Mouse (Mus musculus) adrenal gland, adult (tissue): ENCODE measurements around the gene Cand1.

Experiments
- DNase-seq, 2 experiments: peaks; one replicate each; pipeline ENCODE4 v3.0.0; 2022 to 2023; ENCODE audit warnings: low spot score in 1 of 2; ENCODE audit not compliant: inconsistent age in 2 of 2

Gene Cand1

DNA sequence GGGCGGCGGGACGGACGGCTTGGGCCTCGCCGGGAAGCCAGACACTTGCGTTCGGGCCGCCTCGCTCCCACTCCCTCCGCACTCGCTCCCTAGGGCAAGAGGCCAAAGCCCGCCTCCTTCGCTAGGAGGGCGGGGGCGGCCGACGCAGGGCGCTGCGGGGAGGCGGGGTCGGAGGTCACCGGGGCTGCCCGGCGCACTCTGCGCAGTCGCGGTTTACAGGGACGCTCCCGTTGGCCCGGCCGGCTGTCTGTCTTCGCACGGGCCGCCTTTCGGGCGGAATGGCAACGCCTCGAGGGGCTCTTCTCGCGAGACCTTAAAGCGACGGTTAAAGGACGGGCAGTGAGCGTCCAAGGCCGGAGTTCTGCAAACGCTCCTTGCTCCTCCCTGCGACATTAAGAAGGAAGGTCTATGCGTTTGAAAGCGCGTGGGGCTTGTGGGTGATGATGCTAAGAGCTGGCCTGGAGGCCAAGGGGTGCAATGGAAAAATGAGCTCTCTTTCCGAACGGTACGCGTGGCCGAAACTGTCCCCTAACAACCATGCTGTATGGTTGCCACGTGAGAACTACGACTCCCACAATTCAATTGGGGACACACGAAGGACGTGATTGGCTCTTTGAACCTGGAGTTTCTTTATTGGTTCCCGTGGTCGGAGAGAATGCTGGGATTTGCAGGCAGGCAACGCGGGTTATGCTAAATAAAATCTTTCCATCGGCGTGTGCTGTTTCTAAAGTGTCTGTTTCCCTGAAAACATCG, at the start of gene Cand1:
TSS of gene Cand1 (minus strand) at position 87 of the 753 bp plus-strand sequence.
- DNase-seq, result peak; percentile 100

DNA sequence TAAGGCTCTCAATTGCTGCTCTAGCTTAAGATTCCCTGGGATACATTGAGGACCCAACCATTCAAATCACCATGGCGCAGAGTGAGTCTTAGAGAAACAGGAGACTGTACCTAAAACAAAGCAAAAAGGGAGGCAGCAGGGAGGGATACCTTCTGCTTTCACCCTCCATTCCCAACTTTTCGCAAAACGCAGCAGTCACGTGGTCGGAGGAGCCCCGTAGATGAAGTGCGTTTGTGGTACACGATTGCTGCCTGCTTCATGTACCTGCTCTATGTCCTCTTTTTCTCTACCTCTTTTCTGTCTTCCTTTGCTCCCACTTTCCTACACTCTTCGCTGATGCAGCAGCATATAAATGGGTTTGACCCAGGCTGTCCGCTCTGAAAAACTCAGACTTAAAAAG, 39.0 kb upstream of the Cand1 start:
- DNase-seq, result no peak

DNA sequence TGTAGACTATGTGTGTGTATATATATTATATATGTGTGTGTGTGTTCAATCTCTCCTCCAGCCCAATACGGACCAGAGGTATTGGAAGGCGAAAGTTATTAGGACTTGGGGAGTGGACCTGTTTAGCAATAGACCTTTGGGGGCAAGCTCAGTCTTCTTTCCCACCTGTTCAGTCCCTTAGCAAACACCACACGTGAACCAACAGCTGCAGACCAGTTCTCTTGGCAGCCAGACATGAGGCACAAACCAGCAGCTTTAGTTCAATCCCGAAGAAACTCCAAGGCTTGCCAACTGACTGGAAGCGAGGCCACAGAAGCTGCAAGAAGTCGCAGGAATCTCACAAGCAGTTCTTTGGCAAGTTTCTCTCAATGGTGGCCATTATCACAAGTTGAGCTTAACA, 34.5 kb upstream of the Cand1 start:
- DNase-seq, result no peak

DNA sequence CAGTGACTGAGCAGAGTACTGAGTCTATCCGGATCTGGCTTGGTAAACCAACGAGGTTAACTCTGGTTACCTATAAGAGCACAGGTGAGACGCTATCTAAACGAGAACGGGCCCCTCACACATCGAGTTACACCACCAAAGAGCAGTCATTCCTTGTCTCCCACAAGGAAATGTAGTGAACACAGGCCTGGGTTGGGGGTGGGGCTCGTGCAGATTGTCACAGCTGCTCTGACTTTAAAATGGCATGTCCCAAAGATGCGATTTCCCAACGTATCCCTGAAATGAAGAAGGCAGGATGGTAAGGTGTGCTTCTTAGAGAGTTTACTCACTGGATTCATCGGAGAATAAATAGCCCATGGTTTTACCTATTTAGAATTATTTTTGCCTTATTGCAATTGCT, 32.7 kb upstream of the Cand1 start:
- DNase-seq, result no peak

DNA sequence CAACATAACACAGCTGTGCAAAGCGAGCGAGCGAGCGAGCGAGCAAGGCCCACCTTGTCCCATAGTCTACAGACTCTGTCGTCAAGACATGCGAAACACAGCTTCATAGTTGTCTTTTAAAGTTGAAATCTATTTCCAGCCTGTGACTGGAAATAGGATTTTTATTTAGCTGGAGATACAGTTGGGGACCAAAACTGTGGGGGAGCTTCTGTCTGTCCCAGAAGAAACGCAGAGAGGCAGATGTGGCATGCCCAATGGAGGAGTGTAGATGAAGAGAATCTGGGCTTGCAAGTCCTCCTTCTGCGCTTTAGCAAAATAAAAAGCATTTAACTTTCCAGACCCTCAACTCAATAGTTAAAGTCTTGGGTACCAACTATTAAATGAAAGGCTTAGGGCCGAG, 32.1 kb upstream of the Cand1 start:
- DNase-seq, result no peak

DNA sequence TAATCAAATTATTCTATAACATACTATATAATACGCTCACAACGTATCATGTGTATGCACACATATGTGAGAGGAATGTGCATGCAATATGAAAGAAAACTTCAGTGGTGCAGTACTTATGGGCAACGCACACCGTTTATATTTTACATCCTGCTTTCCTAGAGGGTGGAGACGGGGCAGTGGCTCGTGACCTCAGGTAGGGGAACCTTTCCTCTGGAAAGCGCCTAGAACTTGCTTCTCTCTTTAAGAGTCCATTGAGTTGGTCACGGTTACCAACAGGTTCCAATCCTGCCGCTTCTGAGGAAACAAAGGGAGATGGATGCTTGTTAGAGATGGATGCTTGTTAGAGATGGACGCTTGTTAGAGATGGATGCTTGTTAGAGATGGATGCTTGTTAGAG, 31.2 kb upstream of the Cand1 start:
- DNase-seq, result no peak

DNA sequence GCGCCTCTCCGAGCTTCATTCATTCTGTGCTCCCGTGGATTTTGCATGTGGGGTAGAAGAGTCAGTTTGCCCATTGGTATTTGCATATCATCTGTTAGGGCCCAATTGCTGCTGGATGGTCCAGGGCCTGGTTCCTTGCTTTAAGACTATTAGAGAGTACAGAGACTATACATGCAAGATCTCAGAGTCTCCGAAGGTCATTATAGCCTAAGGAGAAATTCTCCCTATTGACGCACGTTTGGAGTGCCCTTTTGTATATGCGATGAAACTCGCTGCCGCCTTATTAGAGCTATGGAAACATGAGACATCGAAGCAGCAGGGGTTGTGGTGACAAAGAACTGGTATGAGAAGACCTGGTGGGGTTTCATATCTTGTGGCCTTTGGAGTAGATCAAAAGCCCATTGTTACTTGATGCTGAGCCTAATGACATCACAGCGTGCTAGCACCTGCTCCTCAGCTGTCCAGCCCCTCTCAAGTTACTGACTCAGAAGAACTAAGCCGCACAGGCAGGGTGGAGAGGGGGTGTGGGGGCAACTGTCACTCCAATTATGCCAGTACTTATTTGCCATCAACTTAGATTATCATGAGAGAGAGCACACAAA, 30.6 kb upstream of the Cand1 start:
- DNase-seq, result no peak

DNA sequence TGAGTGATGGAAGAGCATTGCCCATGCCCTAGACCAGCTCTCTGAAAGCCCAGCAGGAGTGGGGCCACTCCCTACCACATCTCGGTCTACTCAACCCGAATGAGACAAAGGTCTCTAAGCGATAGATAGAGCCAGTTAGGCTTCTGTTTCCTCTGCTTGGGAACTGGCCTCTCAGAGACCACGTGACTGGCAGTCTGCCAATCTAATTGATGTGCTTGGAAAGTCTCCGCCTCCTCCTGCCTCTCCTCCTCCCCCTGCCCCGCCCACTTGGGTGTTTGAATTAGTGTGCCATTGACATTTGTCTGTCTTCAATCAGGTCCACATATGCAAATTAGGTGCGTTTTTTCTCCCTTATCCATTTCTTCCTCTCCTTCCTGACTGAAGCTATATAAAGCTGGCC, 24.9 kb upstream of the Cand1 start:
- DNase-seq, result no peak

DNA sequence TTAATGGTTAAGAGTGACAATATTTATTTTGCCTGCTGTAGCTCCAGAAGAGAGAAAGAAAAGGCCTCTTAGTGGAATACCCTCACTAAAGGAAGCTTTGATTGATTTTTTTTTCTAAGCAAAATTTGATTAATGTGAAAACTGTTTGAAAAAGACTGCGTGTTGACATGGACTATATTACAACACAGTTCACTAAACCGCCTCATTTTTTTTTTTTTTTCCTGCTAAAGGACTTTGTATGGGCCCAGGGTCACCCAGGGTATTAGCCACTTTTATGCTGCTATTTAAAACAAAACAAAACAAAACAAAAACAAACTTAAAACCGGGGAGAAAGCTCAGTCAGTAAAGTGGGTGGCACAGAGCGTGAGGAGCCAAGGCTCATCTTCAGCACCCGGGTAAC, 23.0 kb upstream of the Cand1 start:
- no peak for DNase-seq

DNA sequence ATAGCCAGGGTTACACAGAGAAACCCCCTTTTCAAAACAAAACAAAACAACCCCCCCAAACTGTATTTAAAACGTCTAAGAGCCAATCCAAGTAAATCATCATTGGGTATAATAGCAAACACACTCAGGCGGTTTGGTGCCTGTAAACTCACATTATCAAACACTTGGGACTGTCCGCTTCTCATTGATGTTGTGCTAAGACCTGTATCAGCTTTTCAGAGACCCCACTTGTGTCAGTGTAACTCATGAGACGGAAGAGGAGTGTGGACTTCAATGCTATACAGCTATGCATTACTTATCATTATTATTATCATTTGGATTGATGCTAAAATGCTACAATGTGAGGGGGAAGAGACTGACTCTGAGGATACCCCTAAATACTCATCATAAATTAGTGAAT, 18.0 kb upstream of the Cand1 start:
- DNase-seq, result no peak

DNA sequence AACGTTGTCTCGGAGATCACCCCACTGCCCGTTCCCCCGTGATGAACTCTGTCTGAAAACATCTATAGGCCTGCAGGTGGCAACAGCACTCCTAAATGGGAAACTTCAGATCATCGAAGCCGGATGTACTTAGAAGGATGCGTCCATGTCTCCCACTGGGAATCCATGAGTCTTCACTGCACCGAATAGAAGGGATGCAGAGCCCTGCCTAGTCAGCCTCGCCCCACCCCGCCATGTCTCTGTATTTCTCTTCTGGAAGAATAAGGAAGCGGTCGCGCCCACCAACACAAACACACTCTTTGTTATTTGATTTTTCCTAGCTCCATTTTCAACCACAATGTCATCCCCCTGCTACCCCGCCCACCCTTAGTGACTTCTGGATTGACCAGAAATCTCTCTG, 4.3 kb upstream of the Cand1 start:
- no peak for DNase-seq

DNA sequence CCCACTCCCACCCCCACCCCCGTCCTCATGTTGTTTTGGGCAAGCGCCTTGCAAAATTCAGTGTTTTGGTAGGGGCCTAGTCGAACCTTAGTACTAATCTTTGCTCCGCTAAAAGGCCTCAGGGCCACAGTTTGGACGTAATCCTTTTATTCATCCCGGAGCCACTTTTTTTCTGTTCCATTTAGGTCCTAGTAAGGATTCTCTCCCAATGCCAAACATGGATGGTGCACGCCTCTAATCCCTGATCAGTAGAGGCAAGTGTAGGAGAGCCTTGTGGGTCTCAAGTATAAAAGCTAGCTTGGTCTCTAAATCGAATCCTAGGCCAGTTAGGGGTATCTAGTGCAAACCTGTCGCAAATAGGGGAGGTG, 851 bp upstream of the Cand1 start:
- peak in 1 of 2 experiments; percentile 86 for DNase-seq

DNA sequence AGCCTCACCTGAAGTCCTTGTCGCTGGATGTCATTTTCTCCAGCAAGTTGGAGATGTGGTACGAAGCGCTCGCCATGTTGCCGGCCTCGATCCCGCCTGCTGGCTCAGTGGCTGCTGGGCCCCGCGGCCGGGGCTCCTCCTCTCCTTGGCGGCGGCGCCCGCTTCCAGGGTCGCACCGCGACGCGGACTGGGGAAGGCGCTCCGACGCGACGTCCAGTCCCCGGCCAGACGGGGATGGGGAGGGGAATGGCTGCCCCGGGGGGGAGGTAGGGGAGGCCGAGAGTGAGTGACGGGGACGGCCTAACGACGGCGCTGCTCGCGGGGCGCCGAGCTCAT, 254 bp downstream of the Cand1 start:
- no peak for DNase-seq

DNA sequence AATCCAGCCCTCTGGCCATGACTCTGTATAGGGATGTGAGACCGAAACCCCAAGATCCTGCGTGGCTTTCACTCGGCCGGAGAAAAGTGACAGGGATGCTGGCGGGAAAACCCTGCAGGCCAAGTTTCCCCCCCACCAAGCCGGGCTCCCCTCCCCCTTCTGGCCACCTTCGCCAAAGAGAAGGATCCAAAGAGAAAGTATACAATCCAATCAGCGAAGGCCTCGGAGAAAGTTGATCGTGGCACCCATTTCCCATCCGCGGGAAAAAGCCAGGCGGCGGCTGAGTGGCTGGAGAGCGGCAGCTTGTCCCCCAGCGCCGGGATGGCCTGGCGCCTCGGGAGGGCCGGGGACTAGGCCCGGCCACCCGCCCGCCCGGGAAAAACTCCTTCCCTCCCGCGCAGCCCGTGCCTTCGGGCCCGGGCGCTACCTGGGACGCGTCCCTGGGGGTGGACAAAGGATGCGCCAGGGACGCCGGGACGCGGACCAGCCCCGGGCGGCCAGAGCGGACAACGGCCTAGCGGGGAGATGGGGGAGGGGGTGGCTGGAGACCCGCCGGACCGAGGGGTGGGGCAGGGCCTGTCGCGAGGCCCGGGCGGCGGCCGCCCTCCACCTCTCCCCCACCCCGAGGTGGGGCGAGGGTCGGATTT, 747 bp downstream of the Cand1 start:
- DNase-seq, result peak; percentile 64 to 86

DNA sequence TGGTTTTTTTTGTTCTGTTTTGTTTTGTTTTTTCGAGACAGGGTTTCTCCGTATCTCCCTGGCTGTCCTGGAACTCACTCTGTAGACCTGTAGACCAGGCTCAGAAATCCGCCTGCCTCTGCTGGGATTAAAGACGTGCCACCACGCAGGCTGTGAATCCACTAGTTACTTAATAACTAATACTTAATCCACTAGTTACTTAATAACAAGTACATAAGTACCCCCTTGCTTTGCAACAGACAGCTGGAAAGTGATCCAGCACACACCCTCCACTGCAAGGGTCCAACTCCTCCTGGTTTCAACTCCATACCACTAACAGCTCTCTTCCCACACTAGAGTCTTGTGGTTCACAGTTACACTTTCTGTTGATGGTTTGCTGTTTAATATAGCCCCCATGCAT, 8.3 kb downstream of the Cand1 start:
- no peak for DNase-seq

DNA sequence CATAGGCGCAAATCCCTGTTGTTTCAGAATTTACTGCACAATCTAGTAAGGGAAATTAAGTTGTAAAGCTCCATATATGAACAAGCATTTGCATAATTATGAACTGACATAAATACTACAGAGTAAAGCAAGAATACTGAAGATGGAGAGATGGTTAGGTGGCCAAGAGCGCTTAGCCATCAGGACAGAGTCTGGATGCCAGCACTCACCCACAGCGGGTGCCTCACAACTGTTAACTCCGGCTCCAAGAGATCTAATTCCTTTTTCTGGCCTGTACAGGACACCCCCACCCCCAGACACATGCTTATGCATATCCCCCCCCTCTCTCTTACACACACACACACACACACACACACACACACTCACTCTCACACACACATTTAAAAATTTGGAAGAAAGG, 9.2 kb downstream of the Cand1 start:
- no peak for DNase-seq

DNA sequence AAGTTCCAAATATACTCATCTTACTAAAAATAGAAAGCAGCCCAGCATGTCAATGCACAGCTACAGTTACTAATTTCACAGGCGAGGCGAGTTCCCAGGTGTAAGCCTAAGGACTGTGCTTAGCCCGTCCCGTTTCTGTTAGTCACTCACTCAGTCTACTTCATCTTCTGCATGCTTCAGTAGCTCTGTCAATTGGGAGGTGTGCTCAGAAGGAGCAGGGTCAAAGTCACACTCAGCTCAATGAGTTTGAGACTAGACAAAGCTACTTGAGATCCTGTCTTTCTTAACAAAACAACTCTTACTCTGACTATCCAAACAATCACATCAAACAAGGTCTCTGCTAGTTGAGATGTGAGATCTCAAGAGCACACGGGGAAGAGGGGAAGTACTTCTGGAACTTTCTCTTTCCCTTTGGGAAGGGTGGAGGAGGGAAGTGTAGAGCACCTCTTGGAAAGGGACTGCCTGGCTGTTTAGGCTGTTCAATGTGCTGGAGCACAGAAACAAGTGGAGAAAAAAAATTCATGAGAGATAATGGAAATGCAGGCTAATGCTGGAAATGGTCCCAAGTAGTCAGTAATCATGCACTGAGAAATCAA, 9.7 kb downstream of the Cand1 start:
- DNase-seq, result no peak

DNA sequence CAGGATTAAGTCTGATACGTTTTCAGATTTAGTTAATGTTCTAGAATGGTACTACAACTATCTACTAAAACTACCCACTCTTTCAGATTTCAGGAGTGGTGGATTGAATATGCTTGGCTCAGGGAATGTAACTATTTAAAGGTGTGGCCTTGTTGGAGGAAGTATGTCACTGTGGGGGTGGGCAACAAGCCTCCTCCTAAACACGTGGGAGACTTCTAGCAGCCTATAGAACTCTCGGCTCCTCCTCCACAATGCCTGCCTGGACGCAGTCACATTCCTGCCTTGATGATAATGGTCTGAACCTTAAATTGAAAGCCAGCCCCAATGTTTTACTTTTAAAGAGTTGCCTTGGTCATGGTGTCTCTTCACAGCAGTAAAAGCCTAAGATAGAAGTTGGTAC, 16.2 kb downstream of the Cand1 start:
- no peak for DNase-seq

DNA sequence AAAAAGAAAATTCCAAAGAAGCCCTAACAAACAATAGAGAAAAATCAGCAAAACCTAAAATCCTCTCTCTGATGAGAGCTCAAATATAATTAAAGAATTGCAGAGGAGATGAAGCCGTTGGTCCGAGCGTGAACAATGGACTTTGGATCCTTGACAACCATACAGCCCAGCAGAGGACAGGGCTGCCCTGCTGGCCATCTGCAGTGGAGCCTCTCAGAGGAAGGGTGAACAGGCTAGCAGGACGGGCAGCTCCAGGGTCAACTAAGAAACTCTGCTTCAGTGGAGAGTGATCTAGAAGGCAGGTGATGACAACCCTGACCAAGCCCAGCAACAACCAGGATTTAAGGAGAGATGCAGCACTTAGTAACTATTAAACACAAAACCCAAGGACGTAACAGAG, 18.2 kb downstream of the Cand1 start:
- no peak for DNase-seq

DNA sequence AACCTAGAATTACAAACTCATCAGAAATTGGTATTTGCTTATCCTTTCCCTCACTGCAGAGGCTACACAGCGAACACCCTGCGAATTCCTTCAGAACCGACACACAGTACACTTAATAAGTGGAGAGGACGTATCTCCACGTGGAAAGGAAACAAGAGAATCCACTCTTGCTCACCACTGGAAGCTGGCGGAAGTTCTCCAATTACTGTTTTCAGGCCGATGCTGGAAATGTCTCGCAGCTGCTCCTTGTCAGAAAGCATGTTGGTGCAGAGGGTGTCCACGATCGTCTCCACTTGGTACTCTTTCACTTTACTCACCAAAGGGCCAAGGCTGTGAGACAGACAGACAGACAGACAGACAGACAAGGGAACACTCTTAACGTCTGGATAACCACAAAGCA, 20.4 kb downstream of the Cand1 start:
- DNase-seq, result no peak

DNA sequence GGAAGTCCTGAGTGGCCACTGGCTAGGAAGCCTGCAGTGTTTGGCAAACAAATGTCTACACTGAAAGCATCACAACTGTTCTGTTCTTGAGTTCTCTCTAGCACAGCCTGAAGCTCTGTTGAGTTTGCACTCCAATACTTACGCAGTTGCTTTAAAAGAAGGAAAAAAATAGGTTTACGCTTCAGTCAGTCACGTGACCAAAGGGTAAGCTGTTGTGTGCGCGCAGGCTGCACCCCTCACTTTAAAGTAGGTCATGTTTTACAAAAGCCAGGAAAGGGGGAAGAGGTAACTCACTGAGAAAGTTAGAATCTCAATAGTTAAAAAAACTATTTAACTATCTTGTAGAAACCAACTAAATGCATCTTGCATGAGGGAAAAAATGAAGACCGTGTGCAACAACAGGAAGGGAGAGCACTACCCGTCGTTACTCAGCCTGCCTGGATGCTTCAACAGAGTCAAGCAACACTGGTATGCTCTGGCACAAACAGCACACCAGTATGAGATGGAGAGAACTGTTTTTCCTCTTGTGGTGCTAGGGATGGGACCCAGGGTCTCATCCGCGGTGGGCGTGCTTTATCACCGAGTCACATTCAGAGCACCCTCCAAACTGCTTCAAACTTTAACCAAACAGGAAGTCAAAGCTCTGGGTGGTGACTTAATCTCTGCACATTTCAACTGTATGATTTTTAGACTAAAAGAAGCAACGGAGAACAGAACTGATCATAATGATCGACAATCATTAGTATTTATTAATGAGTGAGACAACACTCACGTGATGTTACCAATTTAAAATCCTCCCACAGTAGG, 21.4 kb downstream of the Cand1 start:
- DNase-seq, result no peak

DNA sequence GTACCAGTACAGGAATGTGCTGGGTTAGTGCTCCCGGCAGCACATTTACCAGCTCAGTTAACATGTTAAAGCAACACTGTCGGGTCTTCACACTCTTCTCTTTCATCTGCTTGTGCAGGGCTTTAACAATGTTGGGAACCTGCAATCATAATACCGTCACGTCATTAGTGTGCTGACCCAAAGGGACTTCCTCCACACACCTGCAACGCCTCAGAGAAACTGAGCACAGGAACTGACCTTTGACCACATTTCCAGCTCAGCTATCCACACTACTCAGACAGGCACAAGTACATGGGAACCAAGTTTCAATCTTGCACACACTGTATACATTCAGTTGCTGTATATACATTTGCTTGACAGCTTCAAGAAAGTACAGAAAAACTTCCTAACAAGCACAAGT, 27.4 kb downstream of the Cand1 start:
- DNase-seq, result no peak
